9 mouse cellular contexts compared by ENCODE assay signal in genomic region chr6:38326596-38326995, GRCm38 (mm10). TPM values are rescaled to one million over a fixed set of nuclear protein-coding genes. Genes with fewer than 3 reads are reported as not detected.
DNase-seq lines count a peak whose midpoint lies in the region; ATAC-seq and TF ChIP-seq lines count a peak whose summit lies in the region.
"Had no signal": no experiment of that assay in that cellular context is flagged by ENCODE, and none has a peak within 500 bp of the region (broad histone marks: within the 10 kb centered on the region; RNA-seq: fewer than 3 reads in every experiment).

No protein-coding gene starts in this region.

- TF ChIP-seq CTCF in heart, adult 2 months (IDR thresholded peaks at IDR 0.05) = peak; percentile 75

- intact Hi-C loops in heart, adult 2 months (cut with DNase I) = loop anchor here (1.0 kb wide), 1 partner anchor 166 kb away; no protein-coding TSS in a partner anchor

- H3K9me3 ChIP-seq in heart, embryonic 12.5 days (replicated peaks) = no peaks in the 10 kb centered on the region
- no peaks in the 10 kb centered on the region for H3K9me3 ChIP-seq in hindbrain, embryonic 10.5 days
- H3K9me3 ChIP-seq: limb, embryonic 15.5 days had no signal

- no peak overlapping the region for H3K9ac ChIP-seq in heart, adult 2 months (ENCODE audit: low read depth, low read length)
- no peak overlapping the region for H3K9ac ChIP-seq in heart, embryonic 12.5 days
- H3K9ac ChIP-seq: limb, embryonic 15.5 days had no signal

- no peaks in the 10 kb centered on the region for H3K79me2 ChIP-seq in heart, adult 2 months (replicated peaks; ENCODE audit: control insufficient read depth, insufficient read depth, low read length)

- no peak for TF ChIP-seq EP300 in heart, adult 2 months (IDR thresholded peaks at IDR 0.05; ENCODE audit: insufficient read depth, low read depth, low read length)

- H3K4me2 ChIP-seq in heart, embryonic 12.5 days = no peak overlapping the region
- H3K4me2 ChIP-seq: limb, embryonic 15.5 days had no signal

- H3K4me1 ChIP-seq in heart, adult 2 months (ENCODE audit: control insufficient read depth, insufficient read depth, low read length) = no peaks in the 10 kb centered on the region
- no peaks in the 10 kb centered on the region for H3K4me1 ChIP-seq in heart, embryonic 12.5 days (replicated peaks)
- no peaks in the 10 kb centered on the region for H3K4me1 ChIP-seq in hindbrain, embryonic 10.5 days (replicated peaks)
- H3K4me1 ChIP-seq: limb, embryonic 15.5 days had no signal

- no peaks in the 10 kb centered on the region; the same call in none of the 2 replicates for H3K36me3 ChIP-seq in heart, adult 2 months (ENCODE audit: control insufficient read depth, insufficient read depth, low read length)
- H3K36me3 ChIP-seq in heart, embryonic 12.5 days = peaks cover 6% of the 10 kb centered on the region
- no peaks in the 10 kb centered on the region for H3K36me3 ChIP-seq in hindbrain, embryonic 10.5 days
- H3K36me3 ChIP-seq: limb, embryonic 15.5 days had no signal

- H3K4me3 ChIP-seq in heart, adult 2 months = no peak overlapping the region
- no peak overlapping the region for H3K4me3 ChIP-seq in heart, embryonic 12.5 days
- no peak overlapping the region for H3K4me3 ChIP-seq in hindbrain, embryonic 10.5 days
- H3K4me3 ChIP-seq: limb, embryonic 15.5 days had no signal

- WGBS in heart, adult 2 months = 46% methylated on average over 4 of the region's 4 CpGs
- 34% methylated on average over 4 of the region's 4 CpGs for WGBS in heart, embryonic 12.5 days
- 29% methylated on average over 4 of the region's 4 CpGs for WGBS in hindbrain, embryonic 10.5 days

- no peak for DNase-seq in heart, adult 2 months
- peak; percentile 72 for DNase-seq in ES-CJ7 (ENCODE audit: low read depth, low spot score)
- peak; percentile 56 to 68 for DNase-seq in cerebellum, postnatal 36 days
- peak; percentile 57 for DNase-seq in hindbrain, embryonic 10.5 days (ENCODE audit: low spot score)
- peak; percentile 8 for DNase-seq in layer of hippocampus, adult 9-11 months
- peak; percentile 51 for DNase-seq in lung, postnatal 36 days
- peak; percentile 58 for DNase-seq in thymus, postnatal 4 days

- no peak for ATAC-seq in heart, embryonic 12.5 days (ENCODE audit: insufficient number of reproducible peaks, low FRiP score)

- TF ChIP-seq POLR2A in heart, adult 2 months (IDR thresholded peaks at IDR 0.05; ENCODE audit: insufficient read depth, low read depth, low read length) = no peak

- no peak overlapping the region for H3K27ac ChIP-seq in heart, adult 2 months
- no peak overlapping the region for H3K27ac ChIP-seq in heart, embryonic 12.5 days (ENCODE audit: poor library complexity, severe bottlenecking)
- H3K27ac ChIP-seq in hindbrain, embryonic 10.5 days = no peak overlapping the region
- H3K27ac ChIP-seq: limb, embryonic 15.5 days had no signal

- H3K27me3 ChIP-seq in heart, adult 2 months (ENCODE audit: control insufficient read depth, insufficient read depth, low read length) = no peaks in the 10 kb centered on the region
- H3K27me3 ChIP-seq in heart, embryonic 12.5 days (replicated peaks) = no peaks in the 10 kb centered on the region
- no peaks in the 10 kb centered on the region for H3K27me3 ChIP-seq in hindbrain, embryonic 10.5 days (ENCODE audit: insufficient read depth, poor library complexity, severe bottlenecking)
- H3K27me3 ChIP-seq: limb, embryonic 15.5 days had no signal

RNA-seq across cellular contexts. Expression of gene Zc3hav1l, which starts 27.5 kb away (rescaled TPM):
- total RNA-seq in heart, adult 2 months (2021) = 1 to 10 TPM; 1.0 to 1.6 TPM
- 1.5 and 3.8 TPM in 2 replicates for polyA plus RNA-seq in heart, adult 2 months (2012; rRNA removed)
- 15.6 and 16.5 TPM in 2 replicates for polyA plus RNA-seq in heart, embryonic 12.5 days (2016; fragmentation: Nextera tagmentation; extraction: Ambion mirVana)
- polyA plus RNA-seq in hindbrain, embryonic 10.5 days (2016; fragmentation: Nextera tagmentation; extraction: Ambion mirVana) = 13.0 and 15.2 TPM in 2 replicates

RNA-seq across cellular contexts. Expression of gene Zc3hav1, which starts 27.8 kb away (rescaled TPM):
- total RNA-seq in heart, adult 2 months (2021) = 10 to 100 TPM; 13.9 to 14.6 TPM
- polyA plus RNA-seq in heart, adult 2 months (2012; rRNA removed) = 7.9 and 11.2 TPM in 2 replicates
- 9.3 and 10.1 TPM in 2 replicates for polyA plus RNA-seq in heart, embryonic 12.5 days (2016; fragmentation: Nextera tagmentation; extraction: Ambion mirVana)
- polyA plus RNA-seq in hindbrain, embryonic 10.5 days (2016; fragmentation: Nextera tagmentation; extraction: Ambion mirVana) = 2.2 and 2.4 TPM in 2 replicates

RNA-seq across cellular contexts. Expression of gene Ttc26, which starts 54.7 kb away (rescaled TPM):
- 1 to 10 TPM; 1.7 to 1.9 TPM for total RNA-seq in heart, adult 2 months (2021)
- 0.66 and 1.3 TPM in 2 replicates for polyA plus RNA-seq in heart, adult 2 months (2012; rRNA removed)
- polyA plus RNA-seq in heart, embryonic 12.5 days (2016; fragmentation: Nextera tagmentation; extraction: Ambion mirVana) = 3.4 and 3.5 TPM in 2 replicates
- 14.3 and 14.6 TPM in 2 replicates for polyA plus RNA-seq in hindbrain, embryonic 10.5 days (2016; fragmentation: Nextera tagmentation; extraction: Ambion mirVana)

Comparison
In these comparisons a context has a peak if more than half of its experiments do, and no peak if none do; other contexts are left out.
1. DNase-seq: peak in ES-CJ7 (single experiment), cerebellum, postnatal 36 days (2 of 2), hindbrain, embryonic 10.5 days (single experiment), layer of hippocampus, adult 9-11 months (single experiment), lung, postnatal 36 days (single experiment) and thymus, postnatal 4 days (single experiment); none in heart, adult 2 months (0 of 2).